Mouse (Mus musculus) G1E (cell line): ENCODE results near the gene Rab5b.

Experiments
- CTCF ChIP-seq: IDR thresholded peaks from 2 replicates; pipeline ENCODE4 v1.5.1; 2012; ENCODE audit warnings: low read depth, low read length, inconsistent platforms, mixed read lengths
- GATA1 ChIP-seq: IDR thresholded peaks from 2 replicates; pipeline ENCODE4 v1.6.1; 2012; ENCODE audit warnings: borderline replicate concordance, low read length, inconsistent platforms, mixed read lengths
- GATA2 ChIP-seq: IDR thresholded peaks from 2 replicates; pipeline ENCODE4 v1.6.1; 2012; ENCODE audit warnings: low read depth, low read length, inconsistent platforms, borderline replicate concordance
- TAL1 ChIP-seq: conservative IDR thresholded peaks from 2 replicates; pipeline ENCODE4 v1.6.1; 2012; ENCODE audit warnings: low read depth, low read length, inconsistent platforms, mixed read lengths

DNA sequence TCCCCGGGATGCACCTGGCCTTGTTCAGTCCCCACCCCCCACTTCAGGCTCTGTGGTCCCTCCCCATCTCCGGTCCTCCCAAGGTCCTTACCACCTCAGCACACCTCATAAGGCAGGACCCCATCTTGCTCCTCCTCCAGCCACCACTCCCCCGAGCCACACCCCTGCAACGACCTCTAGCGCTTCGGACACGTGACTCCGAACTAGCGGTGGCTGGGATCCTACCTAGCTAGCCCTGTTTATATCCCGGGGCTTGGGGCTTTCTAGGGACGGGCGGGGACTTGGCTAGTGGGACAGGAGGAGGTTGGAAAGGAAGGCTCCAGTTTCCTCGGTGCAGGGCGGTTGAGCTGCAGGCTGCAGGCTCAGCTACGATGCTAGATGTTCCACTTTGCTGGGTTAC lies 41.4 kb upstream of the Rab5b start:
- TF ChIP-seq CTCF = no peak
- TF ChIP-seq TAL1 = no peak
- no peak for TF ChIP-seq GATA1
- no peak for TF ChIP-seq GATA2
